Mouse (Mus musculus) liver, postnatal 0 days (tissue): ENCODE data around the gene Rasal1.

Experiments used
- CTCF ChIP-seq: sonication (generic); IDR thresholded peaks from 2 replicates; pipeline ENCODE4 v1.5.1; 2016; ENCODE audit warnings: antibody characterized with exemption, low read depth
- EP300 ChIP-seq: IDR thresholded peaks from 2 replicates; pipeline ENCODE4 v1.6.1; 2016; ENCODE audit warnings: antibody characterized with exemption, low read depth, mild to moderate bottlenecking

- TF ChIP-seq CTCF (no peak), EP300 (no peak)
These were observed 77.3 kb downstream of the Rasal1 start for GRCm38 (mm10) chr5:120725811-120726455.
